Mouse (Mus musculus) ES-E14 (cell line): ENCODE measurements at regions not wholly inside any gene's neighbourhood (a gene's known extent, or its start where the extent isn't known, plus 50 kb on each side); places are given as distances from the start of the nearest gene placed in this dataset.

ENCODE experiments used
- DNase-seq: peaks from one replicate; pipeline ENCODE4 v3.0.0-alpha.2; 2013; ENCODE audit warnings: low read depth, low spot score
- H3K27ac ChIP-seq: 2 replicates; pipeline ENCODE4 v1.5.1; 2012; ENCODE audit warnings: low read depth, mild to moderate bottlenecking, low read length, moderate library complexity, mixed read lengths; ENCODE audit not compliant: poor library complexity, insufficient read depth, severe bottlenecking
- H3K36me3 ChIP-seq: 2 replicates; pipeline ENCODE4 v1.6.1; 2012; ENCODE audit warnings: mild to moderate bottlenecking, low read length, moderate library complexity, mixed read lengths; ENCODE audit not compliant: control insufficient read depth, poor library complexity, insufficient read depth, severe bottlenecking
- H3K4me1 ChIP-seq, 2 experiments: fragments of 150-350 bp in 1 of 2; sonication (generic) in 1 of 2; 2 replicates each; pipeline ENCODE4 v1.6.1; 2012; ENCODE audit warnings: low read length in 2 of 2, mild to moderate bottlenecking in 1 of 2, mixed read lengths in 1 of 2; ENCODE audit not compliant: control insufficient read depth in 2 of 2, insufficient read depth in 2 of 2, poor library complexity in 1 of 2
- H3K4me3 ChIP-seq, 2 experiments: fragments of 150-350 bp in 1 of 2; sonication (generic) in 1 of 2; 2 replicates each; pipeline ENCODE4 v1.5.1; 2012; ENCODE audit warnings: low read length in 2 of 2, low read depth in 1 of 2, mild to moderate bottlenecking in 1 of 2, mixed read lengths in 1 of 2; ENCODE audit not compliant: insufficient read depth in 1 of 2, poor library complexity in 1 of 2, severe bottlenecking in 1 of 2
- H3K9ac ChIP-seq: 2 replicates; pipeline ENCODE4 v1.6.1; 2012; ENCODE audit warnings: low read depth, mild to moderate bottlenecking, low read length, mixed read lengths; ENCODE audit not compliant: poor library complexity, insufficient read depth, severe bottlenecking
- H3K9me3 ChIP-seq: fragments of 150-350 bp; sonication (generic); 2 replicates; pipeline ENCODE4 v1.6.1; 2012; ENCODE audit warnings: low read depth, mild to moderate bottlenecking, low read length; ENCODE audit not compliant: control insufficient read depth, insufficient read depth
- CHD2 ChIP-seq: IDR thresholded peaks from 2 replicates; pipeline ENCODE4 v1.6.1; 2014; ENCODE audit warnings: mild to moderate bottlenecking, low read depth, low read length, inconsistent platforms
- HCFC1 ChIP-seq: IDR thresholded peaks from 2 replicates; pipeline ENCODE4 v1.6.1; 2012; ENCODE audit warnings: low read length, inconsistent platforms, borderline replicate concordance; ENCODE audit not compliant: insufficient read depth
- MAFK ChIP-seq: IDR thresholded peaks from 2 replicates; pipeline ENCODE4 v1.6.1; 2014; ENCODE audit warnings: mild to moderate bottlenecking, low read depth, low read length, inconsistent platforms; ENCODE audit not compliant: insufficient read depth
- ZC3H11A ChIP-seq: IDR thresholded peaks from 2 replicates; pipeline ENCODE4 v1.6.1; 2012; ENCODE audit warnings: low read depth, mild to moderate bottlenecking, inconsistent platforms, low read length, borderline replicate concordance
- ZNF384 ChIP-seq: IDR thresholded peaks from 2 replicates; pipeline ENCODE4 v1.6.1; 2012; ENCODE audit warnings: low read depth, low read length, inconsistent platforms
- in situ Hi-C, 2 experiments: fragments of 600-800 bp; cut with MboI; formaldehyde crosslinking; loops; one replicate each; pipeline ENCODE4 v1.15.1; 2025; ENCODE audit warnings: low sequenced_read_pairs in 2 of 2, inconsistent platforms in 1 of 2; ENCODE audit not compliant: unreplicated experiment in 2 of 2

GRCm38 (mm10) chr11:111706882-111707281, 640.9 kb downstream of the Kcnj2 start:
- in situ Hi-C loops, result no loop called here
- no peak overlapping the region for H3K27ac ChIP-seq
- H3K9me3 ChIP-seq, result no peaks in the 10 kb centered on the region
- H3K36me3 ChIP-seq, result no peaks in the 10 kb centered on the region
- TF ChIP-seq ZC3H11A, result no peak
- TF ChIP-seq MAFK, result no peak
- no peak for TF ChIP-seq CHD2
- TF ChIP-seq HCFC1, result no peak
- TF ChIP-seq ZNF384, result no peak
- no peaks in the 10 kb centered on the region for H3K4me1 ChIP-seq
- H3K9ac ChIP-seq, result no peak overlapping the region
- H3K4me3 ChIP-seq, result no peak overlapping the region
- DNase-seq, result no peak

- in situ Hi-C loops, result no loop called here
- H3K36me3 ChIP-seq, result no peaks in the 10 kb centered on the region
- no peaks in the 10 kb centered on the region for H3K9me3 ChIP-seq
- no peak for TF ChIP-seq MAFK
- TF ChIP-seq CHD2, result no peak
- no peak for TF ChIP-seq ZNF384
- no peak for TF ChIP-seq HCFC1
- TF ChIP-seq ZC3H11A, result no peak
- no peak for DNase-seq
- no peak overlapping the region for H3K27ac ChIP-seq
- no peak overlapping the region for H3K4me3 ChIP-seq
- no peak overlapping the region for H3K9ac ChIP-seq
- no peaks in the 10 kb centered on the region for H3K4me1 ChIP-seq
Observed at GRCm38 (mm10) chr11:111715401-111715800, 649.4 kb downstream of the Kcnj2 start.

GRCm38 (mm10) chr11:111722276-111722675, 656.3 kb downstream of the Kcnj2 start:
- DNase-seq, result no peak
- Histone ChIP-seq H3K4me3 (no peak overlapping the region), H3K9me3 (no peaks in the 10 kb centered on the region), H3K9ac (no peak overlapping the region), H3K4me1 (no peaks in the 10 kb centered on the region), H3K27ac (no peak overlapping the region), H3K36me3 (no peaks in the 10 kb centered on the region)
- TF ChIP-seq HCFC1, result no peak
- no peak for TF ChIP-seq ZNF384
- TF ChIP-seq ZC3H11A, result no peak
- TF ChIP-seq MAFK, result no peak
- no peak for TF ChIP-seq CHD2
- in situ Hi-C loops, result no loop called here

GRCm38 (mm10) chr11:111728148-111728547, 662.2 kb downstream of the Kcnj2 start:
- DNase-seq, result no peak
- Histone ChIP-seq H3K4me3 (no peak overlapping the region), H3K4me1 (no peaks in the 10 kb centered on the region), H3K36me3 (no peaks in the 10 kb centered on the region), H3K27ac (no peak overlapping the region), H3K9ac (no peak overlapping the region), H3K9me3 (no peaks in the 10 kb centered on the region)
- in situ Hi-C loops, result no loop called here
- TF ChIP-seq ZNF384 (no peak), ZC3H11A (no peak), CHD2 (no peak), MAFK (no peak), HCFC1 (no peak)

- Histone ChIP-seq H3K36me3 (no peaks in the 10 kb centered on the region), H3K4me1 (no peaks in the 10 kb centered on the region), H3K9me3 (no peaks in the 10 kb centered on the region), H3K4me3 (no peak overlapping the region), H3K27ac (no peak overlapping the region), H3K9ac (no peak overlapping the region)
- no peak for DNase-seq
- TF ChIP-seq HCFC1, result no peak
- TF ChIP-seq MAFK, result no peak
- TF ChIP-seq ZNF384, result no peak
- no peak for TF ChIP-seq CHD2
- no peak for TF ChIP-seq ZC3H11A
- in situ Hi-C loops, result no loop called here
Observed at GRCm38 (mm10) chr11:111732096-111732495, 666.1 kb downstream of the Kcnj2 start.
